Mouse (Mus musculus): ENCODE results near the gene Fam126b. TPM values are rescaled to one million over a fixed set of nuclear protein-coding genes. Genes with fewer than 3 reads are reported as not detected.

The Fam126b gene
- 1.5 and 4.2 TPM in 2 replicates for polyA plus RNA-seq (2012; rRNA removed)

DNA sequence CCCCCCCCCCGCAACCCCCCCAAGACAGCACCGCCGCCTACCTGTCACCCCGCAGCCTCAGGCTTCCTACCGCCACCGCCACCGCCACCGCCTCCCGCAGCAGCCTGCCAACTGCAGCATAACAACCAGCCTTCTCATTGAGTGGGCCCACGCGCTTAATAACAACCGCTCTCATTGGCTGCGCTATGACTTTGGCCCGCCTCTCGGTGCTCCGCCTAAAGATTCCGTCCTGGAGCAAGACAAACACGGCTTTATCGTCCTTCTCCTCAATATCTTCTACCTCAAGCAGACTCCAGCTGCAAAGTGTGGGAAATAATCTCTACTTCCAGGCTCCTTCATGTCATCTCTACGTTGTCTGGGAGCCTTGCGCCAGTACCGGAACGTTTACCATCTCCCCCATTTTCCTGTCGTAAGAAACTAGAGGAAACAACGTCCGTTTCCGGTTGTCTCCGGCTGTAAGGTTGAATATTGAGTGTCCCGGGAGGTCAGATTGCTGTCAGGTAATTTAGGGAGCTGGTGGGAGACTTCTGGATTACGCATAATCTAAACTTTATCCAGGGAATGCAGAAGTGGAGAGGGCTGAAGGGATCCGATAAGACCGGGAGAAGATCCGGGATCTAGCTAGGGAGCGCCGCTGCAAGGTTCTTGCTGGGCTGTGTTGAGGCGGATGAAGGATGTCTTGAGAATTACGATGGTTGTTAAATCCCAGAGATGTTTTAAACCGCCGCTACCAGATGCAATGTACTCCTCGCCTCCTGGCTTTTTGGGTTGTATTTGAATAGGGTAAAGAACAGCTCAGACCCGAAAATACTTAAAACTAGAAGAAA, at the start of gene Fam126b, which contains the start of gene Ndufb3:
TSS of gene Fam126b (minus strand) at position 153 of the 827 bp plus-strand sequence.
TSS of gene Ndufb3 (plus strand) at position 214 of the 827 bp plus-strand sequence.

DNA sequence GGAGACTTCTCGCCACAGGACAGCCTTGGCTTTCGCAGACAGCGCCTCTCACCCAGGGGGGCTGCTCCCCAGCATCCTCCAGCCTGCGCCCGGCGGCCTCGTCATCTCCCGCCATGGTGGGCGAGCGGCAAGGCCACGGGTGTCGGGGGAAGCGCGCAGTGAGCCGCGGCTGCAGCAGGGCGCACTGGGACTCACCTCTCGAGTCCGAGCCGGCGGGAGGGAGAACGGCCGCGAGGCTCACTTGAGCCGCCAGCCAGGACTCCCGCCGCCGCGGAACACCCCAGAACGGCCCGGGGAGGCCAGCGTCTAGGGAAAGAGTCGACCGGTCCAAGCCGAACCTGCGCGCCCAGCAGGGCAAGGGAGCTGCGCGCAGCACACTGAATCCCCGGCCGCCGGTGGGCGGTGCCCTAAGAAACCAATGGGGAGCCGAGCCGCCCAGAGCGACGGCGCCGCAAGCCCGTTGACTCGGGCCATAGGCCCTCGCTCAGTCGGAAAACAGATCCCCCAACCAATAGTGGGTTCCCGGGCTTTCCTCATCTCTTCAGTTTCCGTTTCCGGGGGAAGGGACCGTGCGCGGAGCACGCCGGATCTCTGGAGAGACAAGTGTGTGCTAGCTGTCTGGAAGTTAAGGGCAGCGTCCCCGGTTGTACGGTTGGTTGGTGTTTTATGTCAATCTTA, 81.4 kb downstream of the Fam126b start, which contains the start of gene Orc2:
TSS of gene Orc2 (minus strand) at position 533 of the 678 bp plus-strand sequence.

Other genes with a start within 250 kb of the Fam126b start
- 189 and 199 TPM in 2 replicates for gene Bzw1, start 193.4 kb downstream of the Fam126b start, polyA plus RNA-seq (2012; rRNA removed)
- 323 and 471 TPM in 2 replicates for gene Clk1, start 162.3 kb downstream of the Fam126b start, polyA plus RNA-seq (2012; rRNA removed)
- 35.1 and 56.6 TPM in 2 replicates for gene Nif3l1, start 141.2 kb downstream of the Fam126b start, polyA plus RNA-seq (2012; rRNA removed)
- 45.6 and 54.6 TPM in 2 replicates for gene Ppil3, start 140.8 kb downstream of the Fam126b start, polyA plus RNA-seq (2012; rRNA removed)
- gene Orc2, start 81.2 kb downstream of the Fam126b start, polyA plus RNA-seq (2012; rRNA removed): 34.0 and 41.0 TPM in 2 replicates
- 136 and 241 TPM in 2 replicates for gene Ndufb3, start 61 bp upstream of the Fam126b start, polyA plus RNA-seq (2012; rRNA removed)
- not detected in 2 replicates for gene Als2cr12, start 109.7 kb upstream of the Fam126b start, polyA plus RNA-seq (2012; rRNA removed)
- 22.9 and 30.7 TPM in 2 replicates for gene Cflar, start 125.2 kb upstream of the Fam126b start, polyA plus RNA-seq (2012; rRNA removed)
- gene Casp8, start 209.1 kb upstream of the Fam126b start, polyA plus RNA-seq (2012; rRNA removed): 10.0 and 11.6 TPM in 2 replicates